Mouse (Mus musculus): ENCODE data around the gene Cldn2.

GRCm38 (mm10) chrX:139808085-139808484 lies 7.5 kb downstream of the Cldn2 start:
- TF ChIP-seq CTCF (IDR thresholded peaks at IDR 0.05; ENCODE audit: borderline replicate concordance, insufficient read depth, low read depth, low read length) (no peak), POLR2A (IDR thresholded peaks at IDR 0.05; ENCODE audit: borderline replicate concordance, insufficient read depth, low read length) (no peak)
